Mouse (Mus musculus) stomach, embryonic 14.5 days (tissue): Measurements from ENCODE around the gene Wnt16. TPM values are rescaled to one million over a fixed set of nuclear protein-coding genes. Genes with fewer than 3 reads are reported as not detected.
A peak's percentile ranks its signal among the peaks of the same experiment; 100 is the strongest.

Experiments
- ATAC-seq: fragments of 200-750 bp; cut with Nextera tagmentation; 2 replicates; pipeline ENCODE4 v1.8.0; 2017; ENCODE audit warnings: low read depth, moderate TSS enrichment; ENCODE audit not compliant: insufficient number of reproducible peaks, insufficient read depth, low FRiP score
- H3K27ac ChIP-seq: fragments of 300-500 bp; sonication (generic); 2 replicates; pipeline ENCODE4 v1.5.1; 2014; ENCODE audit warnings: mild to moderate bottlenecking, low read length, moderate library complexity, mixed read lengths
- H3K27me3 ChIP-seq: fragments of 300-500 bp; sonication (generic); 2 replicates; pipeline ENCODE4 v1.6.1; 2014; ENCODE audit warnings: low read length, control low read depth, mixed read lengths; ENCODE audit not compliant: control insufficient read depth, insufficient read depth
- H3K36me3 ChIP-seq: fragments of 300-500 bp; sonication (generic); 2 replicates; pipeline ENCODE4 v1.6.1; 2014; ENCODE audit warnings: mild to moderate bottlenecking, control low read depth, low read length, moderate library complexity, mixed read lengths; ENCODE audit not compliant: control insufficient read depth, insufficient read depth
- H3K4me1 ChIP-seq: fragments of 300-500 bp; sonication (generic); 2 replicates; pipeline ENCODE4 v1.6.1; 2014; ENCODE audit warnings: low read length, control low read depth, mixed read lengths; ENCODE audit not compliant: control insufficient read depth, insufficient read depth
- H3K4me2 ChIP-seq: fragments of 300-500 bp; sonication (generic); replicated peaks from 2 replicates; pipeline ENCODE4 v1.6.1; 2014; ENCODE audit warnings: low read depth, low read length, control low read depth
- H3K4me3 ChIP-seq: fragments of 300-500 bp; sonication (generic); 2 replicates; pipeline ENCODE4 v1.5.1; 2014; ENCODE audit warnings: low read depth, low read length, control low read depth
- H3K9ac ChIP-seq: fragments of 300-500 bp; sonication (generic); replicated peaks from 2 replicates; pipeline ENCODE4 v1.6.1; 2014; ENCODE audit warnings: low read depth, mild to moderate bottlenecking, control low read depth, low read length, moderate library complexity, mixed read lengths
- H3K9me3 ChIP-seq: fragments of 300-500 bp; sonication (generic); 2 replicates; pipeline ENCODE4 v1.6.1; 2016; ENCODE audit warnings: low read depth, low read length, control low read depth; ENCODE audit not compliant: control insufficient read depth
- WGBS: fragments of 180-500 bp; shearing (Covaris S2); extraction: QIAGEN DNeasy Blood & Tissue Kit; methylation state at CpG from one replicate; pipeline ENCODE4 v1.1.7; 2014; 5-methylcytosine and 5-hydroxymethylcytosine counted together
- polyA plus RNA-seq: library from polyadenylated mRNA; unstranded; fragments of >200 nt; fragmentation: Nextera tagmentation; extraction: Ambion mirVana; gene quantifications from 2 replicates; pipeline ENCODE4 v1.2.1, GENCODE M21; 2014

Gene Wnt16
- polyA plus RNA-seq, 1 experiment from 2014 or later, result 3.1 TPM

DNA sequence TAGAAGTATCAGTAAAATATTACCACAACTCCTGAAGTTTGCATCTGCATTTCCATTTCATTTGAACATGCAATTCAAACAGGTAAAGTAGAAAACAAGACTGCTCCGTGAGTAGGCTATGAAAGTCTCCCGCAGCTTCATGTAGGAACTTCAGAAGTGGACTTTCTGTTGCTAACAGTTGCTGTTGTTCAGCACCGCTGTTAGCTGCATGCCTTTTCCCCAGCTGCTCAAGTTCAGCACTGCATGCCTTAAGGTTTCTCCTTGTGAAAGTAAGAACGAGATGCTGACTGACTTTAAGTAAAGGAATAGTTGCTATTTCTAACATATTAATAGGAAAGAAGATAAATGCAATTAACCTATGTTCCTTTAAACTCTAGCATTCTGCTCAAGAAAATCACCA is 4.0 kb downstream of the Wnt16 start:
- H3K9ac ChIP-seq, result no peak overlapping the region
- H3K4me2 ChIP-seq, result no peak overlapping the region
- no peak for ATAC-seq
- H3K27me3 ChIP-seq, result 0 out of 2 replicates have a peak, but pooled peaks cover 8% of the 10 kb centered on the region
- no peak overlapping the region for H3K4me3 ChIP-seq
- no peak overlapping the region for H3K27ac ChIP-seq
- WGBS, result 35% methylated on average over 4 of the region's 4 CpGs
- H3K4me1 ChIP-seq, result peaks cover 18% of the 10 kb centered on the region
- H3K36me3 ChIP-seq, result no peaks in the 10 kb centered on the region
- H3K9me3 ChIP-seq, result no peaks in the 10 kb centered on the region

DNA sequence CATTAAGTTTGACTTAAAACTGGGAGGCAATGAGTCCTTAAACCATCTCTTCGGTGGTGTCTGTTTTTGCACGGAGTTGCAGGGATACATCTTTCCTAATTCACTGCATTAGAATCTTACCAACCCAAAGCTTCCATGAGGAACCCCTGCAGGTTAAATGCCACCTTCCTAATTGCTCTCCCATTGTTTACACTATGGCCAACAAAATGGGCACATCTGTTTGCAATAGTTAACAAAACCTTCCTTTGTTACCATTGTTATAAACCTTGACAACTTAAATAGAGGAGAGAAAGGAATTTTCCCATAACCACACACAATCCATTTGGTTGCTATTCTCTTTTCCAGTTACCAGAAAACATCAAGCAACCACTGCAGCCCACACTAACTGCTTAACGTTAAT is 5.9 kb downstream of the Wnt16 start:
- 64% methylated on average over 3 of the region's 3 CpGs for WGBS
- no peak overlapping the region for H3K4me3 ChIP-seq
- H3K4me2 ChIP-seq, result no peak overlapping the region
- H3K27me3 ChIP-seq, result no peaks in the 10 kb centered on the region
- H3K27ac ChIP-seq, result no peak overlapping the region
- H3K9ac ChIP-seq, result no peak overlapping the region
- no peaks in the 10 kb centered on the region for H3K36me3 ChIP-seq
- no peaks in the 10 kb centered on the region for H3K9me3 ChIP-seq
- H3K4me1 ChIP-seq, result peaks cover 21% of the 10 kb centered on the region
- no peak for ATAC-seq

- Histone ChIP-seq H3K4me3 (no peak overlapping the region), H3K4me2 (peak overlapping the region; percentile 39), H3K27me3 (no peaks in the 10 kb centered on the region), H3K36me3 (no peaks in the 10 kb centered on the region), H3K9ac (no peak overlapping the region), H3K27ac (peak overlapping the region; percentile 52), H3K9me3 (no peaks in the 10 kb centered on the region), H3K4me1 (peaks cover 14% of the 10 kb centered on the region; the same call in 1 of the 2 replicates)
- ATAC-seq, result no peak
- WGBS, result 55% methylated on average over 6 of the region's 6 CpGs
Observed at GRCm38 (mm10) chr6:22297028-22297427, 9.0 kb downstream of the Wnt16 start.

GRCm38 (mm10) chr6:22298059-22298458 is 10.0 kb downstream of the Wnt16 start:
- no peak for ATAC-seq
- peak overlapping the region; percentile 39 for H3K4me2 ChIP-seq

GRCm38 (mm10) chr6:22325364-22326072 is 37.5 kb downstream of the Wnt16 start:
- Histone ChIP-seq H3K27me3 (no peaks in the 10 kb centered on the region), H3K4me3 (no peak overlapping the region), H3K4me1 (peaks cover 2% of the 10 kb centered on the region; the same call in 1 of the 2 replicates), H3K36me3 (peaks cover 7% of the 10 kb centered on the region), H3K9me3 (no peaks in the 10 kb centered on the region), H3K9ac (no peak overlapping the region), H3K27ac (no peak overlapping the region), H3K4me2 (no peak overlapping the region)
- ATAC-seq, result 0 out of 2 replicates have a peak, but pooled peaks have one; percentile 51
- WGBS, result 55% methylated on average over 13 of the region's 13 CpGs

More at GRCm38 (mm10) chr6:22298059-22298458, 10.0 kb downstream of the Wnt16 start:
- H3K4me1 ChIP-seq, result peaks cover 14% of the 10 kb centered on the region; the same call in 1 of the 2 replicates
- no peaks in the 10 kb centered on the region for H3K9me3 ChIP-seq
- H3K27ac ChIP-seq, result peak overlapping the region; percentile 80
- WGBS, result 43% methylated on average over 14 of the region's 14 CpGs
- 0 out of 2 replicates have a peak overlapping the region, but pooled peaks have one; percentile 2 for H3K9ac ChIP-seq
- H3K36me3 ChIP-seq, result no peaks in the 10 kb centered on the region
- peak overlapping the region; percentile 25 for H3K4me3 ChIP-seq
- no peaks in the 10 kb centered on the region for H3K27me3 ChIP-seq

- Histone ChIP-seq H3K4me2 (no peak overlapping the region), H3K4me3 (no peak overlapping the region), H3K4me1 (no peaks in the 10 kb centered on the region), H3K9ac (no peak overlapping the region), H3K27me3 (no peaks in the 10 kb centered on the region), H3K36me3 (0 out of 2 replicates have a peak, but pooled peaks cover 2% of the 10 kb centered on the region), H3K9me3 (no peaks in the 10 kb centered on the region), H3K27ac (no peak overlapping the region)
- WGBS, result 75% methylated on average over 4 of the region's 4 CpGs
- no peak for ATAC-seq
Observed at GRCm38 (mm10) chr6:22326289-22326688, 38.3 kb downstream of the Wnt16 start.

GRCm38 (mm10) chr6:22327091-22327490 is 39.1 kb downstream of the Wnt16 start:
- no peak for ATAC-seq
- no peak overlapping the region for H3K27ac ChIP-seq
- 35% methylated on average over 4 of the region's 4 CpGs for WGBS

GRCm38 (mm10) chr6:22327931-22328330 is 39.9 kb downstream of the Wnt16 start:
- H3K4me3 ChIP-seq, result no peak overlapping the region
- H3K27ac ChIP-seq, result no peak overlapping the region
- 67% methylated on average over 8 of the region's 8 CpGs for WGBS
- H3K4me2 ChIP-seq, result no peak overlapping the region
- H3K4me1 ChIP-seq, result no peaks in the 10 kb centered on the region
- no peaks in the 10 kb centered on the region for H3K36me3 ChIP-seq
- no peak for ATAC-seq
- no peaks in the 10 kb centered on the region for H3K9me3 ChIP-seq
- no peak overlapping the region for H3K9ac ChIP-seq
- no peaks in the 10 kb centered on the region for H3K27me3 ChIP-seq

More at GRCm38 (mm10) chr6:22327091-22327490, 39.1 kb downstream of the Wnt16 start:
- no peaks in the 10 kb centered on the region for H3K4me1 ChIP-seq
- H3K36me3 ChIP-seq, result no peaks in the 10 kb centered on the region
- H3K9ac ChIP-seq, result no peak overlapping the region
- no peaks in the 10 kb centered on the region for H3K9me3 ChIP-seq
- H3K4me2 ChIP-seq, result no peak overlapping the region
- H3K4me3 ChIP-seq, result no peak overlapping the region
- no peaks in the 10 kb centered on the region for H3K27me3 ChIP-seq
